8 mouse cellular contexts compared by ENCODE assay signal in the genomic region with DNA sequence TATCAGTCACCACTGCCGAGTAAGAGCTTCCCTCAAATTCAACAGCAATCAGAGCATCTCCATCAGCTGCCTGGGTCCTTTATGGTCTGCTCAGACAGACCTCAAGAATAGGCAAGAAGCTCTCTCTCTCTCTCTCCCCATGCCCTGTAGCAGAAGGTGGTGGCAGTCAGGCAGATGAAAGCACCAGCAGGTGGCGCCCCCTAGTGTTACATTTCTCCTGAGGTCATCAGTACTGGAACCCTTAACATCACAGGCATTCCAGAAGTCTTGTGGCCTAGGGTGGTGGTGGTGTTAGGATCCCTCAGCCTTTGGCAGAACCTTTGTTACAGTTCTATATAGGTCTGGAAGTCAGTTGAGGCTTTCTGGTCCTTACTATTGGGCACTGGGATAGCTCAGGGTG. TPM values are rescaled to one million over a fixed set of nuclear protein-coding genes. Genes with fewer than 3 reads are reported as not detected.
DNase-seq lines count a peak whose midpoint lies in the region; ATAC-seq lines count a peak whose summit lies in the region.

No protein-coding gene starts in this region.

- no peak overlapping the region for H3K27ac ChIP-seq in midbrain, embryonic 11.5 days (ENCODE audit: low read depth, low read length)
- H3K27ac ChIP-seq in midbrain, embryonic 16.5 days (ENCODE audit: low read length) = no peak overlapping the region

- peaks cover 2% of the 10 kb centered on the region; the same call in 1 of the 2 replicates for H3K4me1 ChIP-seq in midbrain, embryonic 11.5 days (ENCODE audit: control insufficient read depth, insufficient read depth, low read length)
- H3K4me1 ChIP-seq in midbrain, embryonic 16.5 days (ENCODE audit: control insufficient read depth, insufficient read depth, low read length) = no peaks in the 10 kb centered on the region

- H3K4me3 ChIP-seq in midbrain, embryonic 11.5 days (ENCODE audit: low read depth, low read length) = no peak overlapping the region
- H3K4me3 ChIP-seq in midbrain, embryonic 16.5 days (ENCODE audit: low read depth, low read length) = no peak overlapping the region

- no peaks in the 10 kb centered on the region for H3K9me3 ChIP-seq in midbrain, embryonic 11.5 days (ENCODE audit: control insufficient read depth, low read length)
- H3K9me3 ChIP-seq in midbrain, embryonic 16.5 days (replicated peaks; ENCODE audit: control insufficient read depth, low read length, poor library complexity, severe bottlenecking) = no peaks in the 10 kb centered on the region

- no peak overlapping the region for H3K4me2 ChIP-seq in midbrain, embryonic 11.5 days
- H3K4me2 ChIP-seq in midbrain, embryonic 16.5 days (ENCODE audit: low read length) = no peak overlapping the region

- ATAC-seq in midbrain, embryonic 11.5 days (ENCODE audit: low FRiP score) = no peak
- ATAC-seq in midbrain, embryonic 16.5 days = no peak

- DNase-seq in frontal cortex, adult 2 months (ENCODE audit: extremely low spot score in 1 of 2, low spot score in 1 of 2) = peak; percentile 38 to 78
- no peak for DNase-seq in frontal cortex, postnatal 10 days (ENCODE audit: low spot score in 2 of 2)
- peak; percentile 90 for DNase-seq in midbrain, embryonic 11.5 days (ENCODE audit: low spot score, missing footprints)
- DNase-seq in adrenal gland, postnatal 36 days = peak; percentile 46 to 61
- peak; percentile 60 to 81 for DNase-seq in kidney, postnatal 25 days
- DNase-seq in natural killer cell, adult 2 months (ENCODE audit: low spot score in 2 of 2) = peak; percentile 30 to 59
- no peak for DNase-seq in ovary, postnatal 10 days (ENCODE audit: low spot score)

- no peaks in the 10 kb centered on the region for H3K36me3 ChIP-seq in midbrain, embryonic 11.5 days (ENCODE audit: control insufficient read depth, insufficient read depth, low read length)
- no peaks in the 10 kb centered on the region for H3K36me3 ChIP-seq in midbrain, embryonic 16.5 days (ENCODE audit: control insufficient read depth, insufficient read depth, low read length)

- WGBS in midbrain, embryonic 11.5 days = 42% methylated on average over 2 of the region's 2 CpGs
- WGBS in midbrain, embryonic 16.5 days = 36% methylated on average over 2 of the region's 2 CpGs

- no peak overlapping the region for H3K9ac ChIP-seq in midbrain, embryonic 11.5 days (ENCODE audit: low read length)
- H3K9ac ChIP-seq in midbrain, embryonic 16.5 days (ENCODE audit: low read depth, low read length) = no peak overlapping the region

- H3K27me3 ChIP-seq in midbrain, embryonic 11.5 days (ENCODE audit: control insufficient read depth, insufficient read depth, low read length) = no peaks in the 10 kb centered on the region
- H3K27me3 ChIP-seq in midbrain, embryonic 16.5 days (ENCODE audit: control insufficient read depth, insufficient read depth, low read depth, low read length) = no peaks in the 10 kb centered on the region

RNA-seq across cellular contexts. Expression of a gene that starts 4.8 kb away (rescaled TPM):
- polyA plus RNA-seq in frontal cortex, adult 2 months (2012; rRNA removed) = 7.9 and 8.0 TPM in 2 replicates
- polyA plus RNA-seq in midbrain, embryonic 11.5 days (2014; fragmentation: Nextera tagmentation; extraction: Ambion mirVana) = 14.3 and 15.6 TPM in 2 replicates
- polyA plus RNA-seq in midbrain, embryonic 16.5 days (2015; fragmentation: Nextera tagmentation; extraction: Ambion mirVana) = 15.4 and 15.5 TPM in 2 replicates
- 10 to 100 TPM in 1 of 2 experiments, 1 to 10 TPM in 1; 9.4 to 15.5 TPM for total RNA-seq in adrenal gland, postnatal 36 days (2021)

RNA-seq across cellular contexts. Expression of a gene that starts 43.6 kb away (rescaled TPM):
- 154 and 189 TPM in 2 replicates for polyA plus RNA-seq in frontal cortex, adult 2 months (2012; rRNA removed)
- 97.4 and 103 TPM in 2 replicates for polyA plus RNA-seq in midbrain, embryonic 11.5 days (2014; fragmentation: Nextera tagmentation; extraction: Ambion mirVana)
- 170 and 191 TPM in 2 replicates for polyA plus RNA-seq in midbrain, embryonic 16.5 days (2015; fragmentation: Nextera tagmentation; extraction: Ambion mirVana)
- 10 to 100 TPM; 27.2 to 37.5 TPM for total RNA-seq in adrenal gland, postnatal 36 days (2021)

Comparison
In these comparisons a context has a peak if more than half of its experiments do, and no peak if none do; other contexts are left out.
1. DNase-seq: peak in frontal cortex, adult 2 months (2 of 2), midbrain, embryonic 11.5 days (single experiment), adrenal gland, postnatal 36 days (2 of 2), kidney, postnatal 25 days (2 of 2) and natural killer cell, adult 2 months (2 of 2); none in frontal cortex, postnatal 10 days (0 of 2) and ovary, postnatal 10 days (single experiment).